Mouse (Mus musculus) embryonic facial prominence, embryonic 11.5 days (tissue): Measurements from ENCODE around the gene Ccn5. TPM values are rescaled to one million over a fixed set of nuclear protein-coding genes. Genes with fewer than 3 reads are reported as not detected.
A peak's percentile ranks its signal among the peaks of the same experiment; 100 is the strongest.

Source experiments
- ATAC-seq: fragments of 200-750 bp; cut with Nextera tagmentation; replicated peaks from 2 replicates; pipeline ENCODE4 v1.8.0; 2017; ENCODE audit warnings: low read depth; ENCODE audit not compliant: insufficient number of reproducible peaks, low FRiP score, low TSS enrichment
- DNase-seq: peaks from one replicate; pipeline ENCODE4 v3.0.0-alpha.2; 2015; ENCODE audit warnings: low spot score
- H3K27ac ChIP-seq: fragments of 300-500 bp; sonication (generic); replicated peaks from 2 replicates; pipeline ENCODE4 v1.5.1; 2014; ENCODE audit warnings: mild to moderate bottlenecking, low read depth, low read length, control low read depth
- H3K27me3 ChIP-seq: fragments of 300-500 bp; sonication (generic); 2 replicates; pipeline ENCODE4 v1.6.1; 2014; ENCODE audit warnings: mild to moderate bottlenecking, low read length, moderate library complexity, mixed read lengths; ENCODE audit not compliant: control insufficient read depth, insufficient read depth
- H3K36me3 ChIP-seq: fragments of 300-500 bp; sonication (generic); replicated peaks from 2 replicates; pipeline ENCODE4 v1.6.1; 2014; ENCODE audit warnings: low read depth, mild to moderate bottlenecking, low read length, moderate library complexity, mixed read lengths; ENCODE audit not compliant: control insufficient read depth, insufficient read depth
- H3K4me1 ChIP-seq: fragments of 300-500 bp; sonication (generic); 2 replicates; pipeline ENCODE4 v1.6.1; 2014; ENCODE audit warnings: low read length, mixed read lengths; ENCODE audit not compliant: control insufficient read depth, insufficient read depth
- H3K4me2 ChIP-seq: fragments of 300-500 bp; sonication (generic); 2 replicates; pipeline ENCODE4 v1.6.1; 2014; ENCODE audit warnings: low read depth, mild to moderate bottlenecking, control low read depth, low read length, moderate library complexity
- H3K4me3 ChIP-seq: fragments of 300-500 bp; sonication (generic); 2 replicates; pipeline ENCODE4 v1.5.1; 2014; ENCODE audit warnings: low read depth, low read length, control low read depth
- H3K9ac ChIP-seq: fragments of 300-500 bp; sonication (generic); replicated peaks from 2 replicates; pipeline ENCODE4 v1.6.1; 2014; ENCODE audit warnings: mild to moderate bottlenecking, control low read depth, low read length
- H3K9me3 ChIP-seq: fragments of 300-500 bp; sonication (generic); replicated peaks from 2 replicates; pipeline ENCODE4 v1.6.1; 2016; ENCODE audit warnings: mild to moderate bottlenecking, low read length, inconsistent platforms, mixed read lengths; ENCODE audit not compliant: control insufficient read depth
- WGBS: fragments of 180-500 bp; shearing (Covaris S2); extraction: QIAGEN DNeasy Blood & Tissue Kit; methylation state at CpG from one replicate; pipeline ENCODE4 v1.1.7; 2014; 5-methylcytosine and 5-hydroxymethylcytosine counted together
- polyA plus RNA-seq: library from polyadenylated mRNA; unstranded; fragments of >200 nt; fragmentation: Nextera tagmentation; extraction: Ambion mirVana; gene quantifications from 2 replicates; pipeline ENCODE4 v1.2.1, GENCODE M21; 2014

Gene Ccn5
- polyA plus RNA-seq, 1 experiment from 2014 or later = not detected

DNA sequence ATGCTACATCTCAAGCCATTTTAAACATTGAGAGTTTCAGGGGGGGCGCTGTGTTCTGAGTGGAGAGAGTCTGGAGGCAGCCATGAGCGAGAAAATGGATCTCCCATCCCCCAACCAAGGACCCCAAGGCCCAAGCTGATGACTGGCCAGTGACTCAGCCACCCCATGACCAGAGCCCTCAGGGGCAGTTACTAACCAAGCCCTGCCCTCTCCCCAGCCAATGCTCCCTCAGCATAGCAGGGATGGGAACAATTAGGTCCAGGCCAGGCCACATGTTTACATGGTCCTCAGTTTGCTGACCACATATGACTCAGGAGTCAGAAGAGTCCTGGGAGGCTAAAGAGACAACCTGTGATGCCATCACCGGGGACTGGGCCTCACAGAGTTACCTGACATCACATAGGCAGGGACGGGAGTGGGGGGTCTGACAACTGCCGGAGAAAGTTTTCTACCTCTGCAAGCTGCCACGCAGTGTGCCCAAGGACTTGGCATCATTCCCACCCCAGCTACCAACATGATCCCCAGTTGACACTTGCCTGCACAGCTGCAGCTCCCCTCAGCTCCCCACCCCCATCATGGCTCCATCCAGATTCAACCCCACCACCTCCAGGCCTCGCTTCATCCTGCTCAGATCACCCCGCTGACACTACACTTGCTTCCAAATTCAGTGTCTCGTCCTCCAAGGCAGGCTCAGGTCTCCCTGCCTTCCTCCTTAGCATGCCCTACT, 5.8 kb upstream of the Ccn5 start:
- Histone ChIP-seq H3K36me3 (no peaks in the 10 kb centered on the region), H3K27me3 (no peaks in the 10 kb centered on the region), H3K4me1 (no peaks in the 10 kb centered on the region), H3K9ac (no peak overlapping the region), H3K27ac (no peak overlapping the region), H3K9me3 (no peaks in the 10 kb centered on the region), H3K4me3 (no peak overlapping the region), H3K4me2 (no peak overlapping the region)
- ATAC-seq (no peak), DNase-seq (no peak)
- WGBS = 82% methylated on average over 9 of the region's 9 CpGs

DNA sequence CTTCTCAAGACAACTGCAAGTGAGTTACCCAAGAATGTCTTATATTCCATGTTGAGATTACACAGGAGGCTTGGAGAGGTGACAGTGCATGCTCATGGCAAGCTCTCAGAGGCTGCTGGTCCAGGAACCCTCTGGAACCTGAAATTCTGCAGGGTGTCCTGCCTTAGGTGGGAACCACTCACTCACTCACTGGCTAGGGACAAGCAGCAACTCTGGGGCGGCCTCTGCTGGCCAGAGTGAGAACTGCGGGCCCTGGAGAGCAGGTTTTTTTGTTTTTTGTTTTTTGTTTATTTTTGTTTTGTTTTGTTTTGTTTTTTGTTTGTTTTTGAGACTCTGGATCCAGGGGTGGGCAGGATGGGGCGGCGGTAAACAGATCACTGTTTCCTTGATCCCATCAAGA, 2.6 kb downstream of the Ccn5 start:
- Histone ChIP-seq H3K9me3 (no peaks in the 10 kb centered on the region), H3K4me1 (no peaks in the 10 kb centered on the region), H3K27ac (no peak overlapping the region), H3K27me3 (no peaks in the 10 kb centered on the region), H3K4me2 (no peak overlapping the region), H3K9ac (no peak overlapping the region), H3K36me3 (no peaks in the 10 kb centered on the region), H3K4me3 (no peak overlapping the region)
- WGBS = 12% methylated on average over 4 of the region's 4 CpGs
- no peak for ATAC-seq
- DNase-seq = peak; percentile 70

GRCm38 (mm10) chr2:163823771-163824170, 3.1 kb downstream of the Ccn5 start:
- H3K4me2 ChIP-seq = no peak overlapping the region
- WGBS = 19% methylated on average over 11 of the region's 11 CpGs
- H3K36me3 ChIP-seq = no peaks in the 10 kb centered on the region
- no peak overlapping the region for H3K9ac ChIP-seq
- DNase-seq = peak; percentile 71
- no peak overlapping the region for H3K4me3 ChIP-seq
- no peaks in the 10 kb centered on the region for H3K9me3 ChIP-seq
- no peaks in the 10 kb centered on the region for H3K4me1 ChIP-seq
- ATAC-seq = peak; percentile 76
- no peaks in the 10 kb centered on the region for H3K27me3 ChIP-seq
- H3K27ac ChIP-seq = no peak overlapping the region

GRCm38 (mm10) chr2:163825861-163826260, 5.2 kb downstream of the Ccn5 start:
- Histone ChIP-seq H3K4me1 (no peaks in the 10 kb centered on the region), H3K9ac (no peak overlapping the region), H3K9me3 (no peaks in the 10 kb centered on the region), H3K27ac (no peak overlapping the region), H3K4me2 (no peak overlapping the region), H3K27me3 (no peaks in the 10 kb centered on the region), H3K36me3 (no peaks in the 10 kb centered on the region), H3K4me3 (no peak overlapping the region)
- DNase-seq = no peak
- no peak for ATAC-seq
- 67% methylated on average over 1 of the region's 1 CpGs for WGBS

DNA sequence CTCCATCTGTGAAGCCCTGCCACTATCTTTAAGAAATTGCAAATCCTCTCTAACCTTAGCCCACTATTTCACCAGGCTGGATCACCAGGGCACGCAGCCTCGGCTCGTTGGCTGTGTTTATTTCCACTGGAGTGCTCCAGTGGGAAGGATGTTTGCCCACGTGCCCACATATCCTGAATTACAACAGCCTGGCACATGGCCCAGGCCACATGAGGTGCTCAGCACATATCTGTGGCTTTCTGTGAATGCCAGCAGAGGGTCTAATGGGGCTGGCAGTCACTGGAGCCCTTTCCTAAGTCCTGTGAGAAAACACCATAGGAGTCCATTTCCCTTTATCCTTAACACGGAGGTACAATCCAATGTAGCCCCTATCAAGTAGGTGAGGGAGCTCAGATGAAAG, 5.8 kb downstream of the Ccn5 start:
- H3K4me2 ChIP-seq = no peak overlapping the region
- 78% methylated on average over 5 of the region's 5 CpGs for WGBS
- ATAC-seq (no peak), DNase-seq (no peak)
- no peaks in the 10 kb centered on the region for H3K27me3 ChIP-seq
- H3K4me3 ChIP-seq = no peak overlapping the region
- H3K4me1 ChIP-seq = no peaks in the 10 kb centered on the region
- no peaks in the 10 kb centered on the region for H3K36me3 ChIP-seq
- H3K9me3 ChIP-seq = no peaks in the 10 kb centered on the region
- H3K9ac ChIP-seq = no peak overlapping the region
- H3K27ac ChIP-seq = no peak overlapping the region

GRCm38 (mm10) chr2:163831163-163831562, 10.5 kb downstream of the Ccn5 start:
- no peak for DNase-seq
- Histone ChIP-seq H3K27ac (no peak overlapping the region), H3K9ac (no peak overlapping the region), H3K36me3 (no peaks in the 10 kb centered on the region), H3K9me3 (no peaks in the 10 kb centered on the region), H3K4me2 (no peak overlapping the region), H3K4me1 (no peaks in the 10 kb centered on the region), H3K4me3 (no peak overlapping the region), H3K27me3 (no peaks in the 10 kb centered on the region)
- 46% methylated on average over 1 of the region's 1 CpGs for WGBS
- no peak for ATAC-seq

- Histone ChIP-seq H3K36me3 (no peaks in the 10 kb centered on the region), H3K4me3 (no peak overlapping the region), H3K9me3 (no peaks in the 10 kb centered on the region), H3K4me2 (no peak overlapping the region), H3K4me1 (no peaks in the 10 kb centered on the region), H3K27ac (no peak overlapping the region), H3K27me3 (no peaks in the 10 kb centered on the region), H3K9ac (no peak overlapping the region)
- ATAC-seq (no peak; the same call in 1 of the 2 replicates), DNase-seq (peak; percentile 86)
- 33% methylated on average over 9 of the region's 9 CpGs for WGBS
Observed at GRCm38 (mm10) chr2:163838043-163838442, 17.4 kb downstream of the Ccn5 start.

DNA sequence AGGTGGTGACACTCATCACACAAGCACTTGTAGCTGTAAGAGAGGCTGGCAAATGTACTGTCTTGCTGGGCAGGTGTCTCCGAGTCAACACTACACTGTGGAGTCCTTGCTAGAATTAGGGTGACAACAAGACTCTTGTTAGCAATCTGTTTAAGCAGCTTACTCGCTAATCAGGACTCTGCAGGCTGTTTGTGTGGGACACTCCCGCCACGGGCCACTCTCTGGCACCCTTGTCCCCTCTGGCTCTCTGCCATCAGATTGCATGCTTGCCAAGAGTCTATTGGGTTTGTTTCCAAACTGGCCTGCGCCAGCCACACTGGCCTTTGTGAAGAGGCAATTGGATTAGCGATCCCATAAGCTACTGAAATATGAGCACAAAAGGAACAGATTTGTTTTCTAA, 18.9 kb downstream of the Ccn5 start:
- ATAC-seq (no peak), DNase-seq (no peak)
- H3K27me3 ChIP-seq = no peaks in the 10 kb centered on the region
- no peak overlapping the region for H3K9ac ChIP-seq
- no peak overlapping the region for H3K27ac ChIP-seq
- 69% methylated on average over 6 of the region's 6 CpGs for WGBS
- H3K4me3 ChIP-seq = no peak overlapping the region
- no peaks in the 10 kb centered on the region for H3K36me3 ChIP-seq
- no peaks in the 10 kb centered on the region for H3K4me1 ChIP-seq
- no peak overlapping the region for H3K4me2 ChIP-seq
- no peaks in the 10 kb centered on the region for H3K9me3 ChIP-seq
